Mouse (Mus musculus) brain, adult 10 weeks (tissue): ENCODE measurements around the gene Ppp1r13b. TPM values are rescaled to one million over a fixed set of nuclear protein-coding genes. Genes with fewer than 3 reads are reported as not detected.

Experiments
- polyA plus RNA-seq: library from polyadenylated mRNA; stranded (reverse); fragments of 350-450 nt; fragmentation: Illumina TruSeq; extraction: RNeasy Lipid Tissue Mini Kit (QIAGEN cat#74804); gene quantifications from one replicate; pipeline ENCODE4 v1.2.3, GENCODE M21; 2015; ENCODE audit warnings: low read depth, low replicate concordance

The Ppp1r13b gene
- 39.0 TPM for polyA plus RNA-seq

GRCm38 (mm10) chr12:111907970-111908681 is at the start of gene Ppp1r13b:
TSS of gene Ppp1r13b (minus strand) at chr12:111908110.

GRCm38 (mm10) chr12:111813766-111814617 is 93.9 kb downstream of the Ppp1r13b start, which contains the start of the genes Xrcc3 and Zfyve21:
TSS of gene Xrcc3 (minus strand) at chr12:111813873.
TSS of gene Zfyve21 (plus strand) at chr12:111814170.

Other genes with a start within 250 kb of the Ppp1r13b start
- 2,227 TPM for gene Ckb, start 235.8 kb downstream of the Ppp1r13b start, polyA plus RNA-seq
- 17.8 TPM for gene Trmt61a, start 230.0 kb downstream of the Ppp1r13b start, polyA plus RNA-seq
- gene Bag5, start 194.9 kb downstream of the Ppp1r13b start, polyA plus RNA-seq, result 53.5 TPM
- gene Apopt1, start 194.8 kb downstream of the Ppp1r13b start, polyA plus RNA-seq, result 63.7 TPM
- 594 TPM for gene Klc1, start 149.3 kb downstream of the Ppp1r13b start, polyA plus RNA-seq
- gene Xrcc3, start 94.2 kb downstream of the Ppp1r13b start, polyA plus RNA-seq, result 7.4 TPM
- gene Zfyve21, start 93.9 kb downstream of the Ppp1r13b start, polyA plus RNA-seq, result 27.7 TPM
- 1,068 TPM for gene Atp5mpl, start 58.9 kb upstream of the Ppp1r13b start, polyA plus RNA-seq
- gene Tdrd9, start 63.4 kb upstream of the Ppp1r13b start, polyA plus RNA-seq, result 0.24 TPM
- 1.5 TPM for gene Rd3l, start 73.2 kb upstream of the Ppp1r13b start, polyA plus RNA-seq
- 3.3 TPM for gene Aspg, start 198.6 kb upstream of the Ppp1r13b start, polyA plus RNA-seq
- 2.5 TPM for gene Kif26a, start 238.1 kb upstream of the Ppp1r13b start, polyA plus RNA-seq